Mouse (Mus musculus) adrenal gland, postnatal 25 days (tissue): ENCODE measurements at regions not wholly inside any gene's neighbourhood (a gene's known extent, or its start where the extent isn't known, plus 50 kb on each side); places are given as distances from the start of the nearest gene placed in this dataset.
A peak's percentile ranks its signal among the peaks of the same experiment; 100 is the strongest.

Experiments used
- DNase-seq: peaks from one replicate; pipeline ENCODE4 v3.0.0; 2021; ENCODE audit warnings: mixed read lengths

DNA sequence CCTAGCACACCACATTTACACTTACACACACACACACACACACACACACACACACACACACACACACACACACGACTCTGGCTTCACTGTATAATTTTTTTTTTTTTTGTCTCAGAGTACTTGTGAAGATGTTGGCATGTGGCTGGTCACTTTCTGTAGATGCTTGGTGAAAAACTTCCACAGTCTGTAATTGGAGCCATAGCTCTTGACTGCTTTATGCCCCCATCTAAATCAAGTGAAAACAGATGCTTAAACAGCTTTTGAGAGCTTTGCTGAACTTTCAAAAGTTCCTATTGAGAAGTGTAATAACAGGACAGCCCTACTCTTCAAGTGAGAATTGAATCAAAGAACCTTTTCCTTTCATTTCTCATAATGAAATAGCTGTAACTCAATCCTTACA lies 317.7 kb downstream of the Gm21750 start:
- no peak for DNase-seq

DNA sequence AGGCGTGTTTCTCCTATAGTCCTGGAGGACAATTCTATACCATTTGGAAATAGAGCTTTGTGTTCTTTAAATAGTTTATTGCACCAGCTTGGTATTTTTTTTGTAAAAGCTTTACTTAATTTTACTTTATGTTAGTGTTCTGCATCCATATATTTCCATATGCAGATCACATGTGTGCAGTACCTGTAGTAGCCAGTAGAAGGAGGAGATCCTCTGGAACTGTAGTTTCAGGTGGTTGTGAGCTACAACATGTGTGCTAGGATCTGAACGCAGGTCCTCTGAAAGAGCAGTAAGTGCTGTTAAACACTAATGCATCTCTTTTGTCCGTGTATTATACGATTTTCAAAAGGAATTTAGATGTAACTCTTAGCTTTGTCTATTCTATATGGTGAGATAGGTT lies 335.2 kb downstream of the Gm21750 start:
- no peak for DNase-seq

DNA sequence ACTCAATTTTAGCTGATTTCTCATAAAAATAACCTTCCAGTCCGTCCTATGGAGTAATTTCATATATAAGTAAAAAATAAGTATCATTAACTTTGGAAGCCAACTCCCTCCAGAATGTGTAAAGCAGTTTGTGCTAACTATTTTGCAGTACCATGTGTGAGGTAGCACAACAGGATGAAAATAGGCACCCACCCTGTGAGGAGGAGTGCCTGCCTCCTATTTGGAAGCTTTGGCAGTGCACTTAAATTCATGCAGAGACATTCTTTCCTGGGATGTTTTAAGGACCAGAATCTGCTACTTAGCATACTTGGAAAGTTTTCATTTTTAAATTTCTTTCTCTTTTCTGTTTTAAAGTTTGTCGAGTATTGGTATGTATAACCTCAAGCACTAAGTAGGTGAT lies 336.8 kb downstream of the Gm21750 start:
- no peak for DNase-seq

- DNase-seq = no peak
Measured at GRCm38 (mm10) chr14:73999409-73999909, 338.4 kb downstream of the Gm21750 start.

DNA sequence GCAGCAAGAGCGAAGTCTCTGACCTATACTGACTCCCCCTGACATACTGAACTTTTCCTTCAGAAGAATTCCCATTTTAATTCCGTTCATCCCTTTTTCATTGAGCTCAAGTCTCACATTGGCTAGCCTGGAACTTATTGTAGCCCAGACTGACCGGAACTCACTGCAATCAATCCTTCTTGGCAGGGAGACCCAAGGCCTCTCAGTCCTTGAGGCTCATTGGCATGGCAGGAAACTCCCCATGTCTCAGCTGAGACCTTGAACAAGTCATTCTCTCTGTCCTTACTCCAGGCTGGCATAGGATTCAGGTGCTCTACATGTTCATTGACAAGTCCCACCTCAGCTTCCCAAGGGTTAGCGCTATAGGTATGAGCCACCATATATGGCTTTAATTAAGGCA lies 345.9 kb downstream of the Gm21750 start:
- peak; percentile 1 for DNase-seq

DNA sequence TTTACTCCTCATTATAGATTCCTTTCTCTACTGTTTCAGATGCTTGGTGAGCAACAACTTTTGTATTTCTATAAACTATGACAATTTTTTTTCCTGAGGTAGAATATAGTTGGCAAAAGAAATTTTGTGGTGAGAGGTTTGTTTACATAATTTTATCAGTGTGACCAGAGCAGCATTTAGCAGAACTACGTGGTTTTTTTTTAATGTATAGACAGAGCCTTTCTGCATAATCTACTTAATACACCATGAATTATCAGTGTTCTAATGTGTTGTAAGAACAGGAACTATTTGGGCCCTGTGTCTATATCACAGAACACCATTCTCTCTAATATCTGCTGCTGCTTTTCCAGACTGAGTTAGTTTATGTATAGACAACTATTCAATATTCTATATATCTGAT lies 350.5 kb downstream of the Gm21750 start:
- DNase-seq = no peak

DNA sequence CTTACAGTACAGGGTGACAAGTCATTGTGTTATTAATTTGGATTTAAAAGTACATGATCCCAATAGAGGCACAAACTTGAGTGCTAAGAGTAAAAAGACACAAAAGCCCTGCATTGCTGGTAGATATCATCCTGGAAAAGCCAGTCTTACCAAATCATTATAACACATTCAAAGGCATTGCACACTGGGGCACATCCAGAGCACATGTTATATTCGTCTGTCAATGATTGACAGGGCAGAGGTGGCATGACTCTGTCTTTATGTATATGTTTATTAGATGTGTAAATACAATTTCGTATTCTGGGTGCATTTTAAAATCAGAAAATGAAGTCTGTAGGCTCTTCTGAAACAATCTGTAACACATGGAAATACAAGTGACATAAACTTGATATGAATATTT lies 358.4 kb downstream of the Gm21750 start:
- no peak for DNase-seq

GRCm38 (mm10) chr14:74047009-74047694 lies 386.1 kb downstream of the Gm21750 start:
- no peak for DNase-seq

DNA sequence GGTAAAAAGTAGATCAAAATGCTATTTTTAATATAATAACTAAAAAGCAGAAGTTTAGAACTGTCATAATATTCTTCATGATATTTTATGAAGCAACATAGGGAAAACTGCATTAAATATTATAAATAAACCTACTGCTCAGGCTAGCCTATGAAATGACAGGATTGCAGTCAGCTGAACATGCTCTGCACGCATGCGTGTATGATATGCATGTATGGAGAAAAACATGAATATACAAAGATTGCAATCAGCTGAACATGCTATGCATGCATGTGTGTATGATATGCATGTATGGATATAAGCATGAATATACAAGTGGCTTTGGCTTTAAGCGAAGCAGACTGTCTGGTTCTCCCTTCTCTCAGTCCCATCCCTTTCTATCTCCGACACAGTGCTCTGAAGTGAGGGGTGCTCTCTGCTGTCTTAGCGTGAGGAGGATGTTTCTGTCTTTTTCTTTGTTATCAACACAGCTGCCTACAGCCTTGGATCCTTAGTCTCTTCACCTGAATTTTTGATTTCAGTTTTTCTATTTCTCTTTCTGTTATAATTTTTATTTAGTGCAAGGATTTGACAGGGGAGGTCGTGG lies 386.8 kb downstream of the Gm21750 start:
- DNase-seq = no peak

GRCm38 (mm10) chr14:74048386-74048785 lies 387.4 kb downstream of the Gm21750 start:
- DNase-seq = no peak

GRCm38 (mm10) chr14:74066051-74066450 lies 405.0 kb downstream of the Gm21750 start:
- DNase-seq = no peak

DNA sequence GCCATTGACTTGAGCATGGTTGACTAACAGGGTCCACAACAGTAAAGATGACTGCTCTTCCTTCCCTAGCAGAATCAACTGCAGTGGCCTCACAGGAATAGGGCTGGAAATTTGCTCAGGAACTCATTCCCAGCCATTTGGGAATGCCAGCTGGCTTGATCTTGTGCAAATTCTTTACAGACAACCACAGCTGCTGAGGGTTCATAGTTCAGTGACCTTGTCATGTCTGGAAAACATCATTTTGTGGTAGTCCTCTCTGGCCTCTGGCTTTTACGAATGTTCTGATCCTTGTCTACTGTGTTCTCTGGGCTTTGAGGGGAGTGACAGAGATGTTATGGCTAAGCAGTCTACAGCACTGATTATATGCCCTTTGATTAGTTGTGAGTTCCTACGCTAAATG lies 432.0 kb downstream of the Gm21750 start:
- DNase-seq = no peak

GRCm38 (mm10) chr14:74099696-74100095 lies 438.7 kb downstream of the Gm21750 start:
- DNase-seq = no peak

GRCm38 (mm10) chr14:74112603-74113002 lies 451.6 kb downstream of the Gm21750 start:
- no peak for DNase-seq

- DNase-seq = no peak
Measured at GRCm38 (mm10) chr14:74113116-74113515, 452.1 kb downstream of the Gm21750 start.

DNA sequence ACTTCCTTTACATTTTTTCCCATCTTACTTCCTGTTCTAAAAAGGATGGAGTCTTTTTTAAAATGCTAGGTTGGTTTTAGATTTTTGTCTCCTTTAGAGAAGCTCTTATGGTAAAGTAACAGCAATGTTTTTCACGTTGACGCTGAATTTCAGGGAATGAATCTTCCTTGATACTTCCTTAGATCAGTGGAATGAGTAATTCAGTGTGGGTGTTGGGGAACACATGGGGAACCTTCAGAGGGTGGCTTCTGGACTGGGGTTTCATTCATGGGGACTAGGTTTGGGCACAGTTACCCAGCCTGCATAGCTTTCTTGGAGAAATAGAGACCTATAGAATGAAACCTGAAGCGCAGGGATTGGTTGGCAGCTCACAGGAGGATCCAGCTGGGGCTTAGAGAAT lies 452.5 kb downstream of the Gm21750 start:
- DNase-seq = no peak

DNA sequence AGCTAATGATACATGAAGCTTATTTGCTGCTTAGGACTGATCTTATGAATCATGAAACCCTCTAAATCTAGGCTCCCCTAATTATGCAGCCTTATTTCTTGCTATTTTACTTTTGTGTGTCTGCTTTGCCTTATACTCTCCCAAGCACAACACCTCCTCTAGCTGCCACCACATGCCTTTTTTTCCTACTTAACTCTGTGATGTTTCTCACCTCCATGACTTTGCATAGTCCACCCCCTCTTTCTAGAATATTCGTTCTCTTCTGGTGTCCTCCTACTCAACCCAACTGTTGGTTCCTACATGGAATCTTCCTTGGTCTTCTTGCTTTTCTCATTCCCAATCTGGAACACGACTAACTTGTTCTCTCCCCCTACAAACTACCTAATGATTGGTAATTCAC lies 456.7 kb downstream of the Gm21750 start:
- DNase-seq = no peak

DNA sequence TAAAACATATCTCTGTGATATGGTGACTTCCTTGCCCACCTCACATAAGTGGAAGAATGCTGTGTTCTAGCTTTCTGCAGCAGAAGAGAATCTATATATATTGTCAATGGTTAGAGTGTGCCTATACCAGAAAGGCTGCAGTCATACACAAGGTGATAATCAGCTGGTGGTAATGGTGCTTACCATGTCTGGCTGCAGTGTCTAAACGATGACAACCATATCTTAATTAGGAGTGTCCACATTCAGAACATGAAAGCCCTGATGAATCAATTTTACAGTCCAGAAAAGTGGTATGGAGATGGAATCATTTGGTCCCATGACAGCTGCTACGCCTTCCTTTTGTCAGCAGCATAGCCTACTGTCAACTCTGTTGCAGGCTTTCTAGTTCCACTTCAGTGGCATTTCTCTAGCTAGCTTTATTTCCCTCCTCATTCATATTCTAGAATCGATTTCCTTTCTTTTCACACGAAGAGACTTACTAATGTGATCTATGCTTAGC lies 484.2 kb downstream of the Gm21750 start:
- DNase-seq = no peak

DNA sequence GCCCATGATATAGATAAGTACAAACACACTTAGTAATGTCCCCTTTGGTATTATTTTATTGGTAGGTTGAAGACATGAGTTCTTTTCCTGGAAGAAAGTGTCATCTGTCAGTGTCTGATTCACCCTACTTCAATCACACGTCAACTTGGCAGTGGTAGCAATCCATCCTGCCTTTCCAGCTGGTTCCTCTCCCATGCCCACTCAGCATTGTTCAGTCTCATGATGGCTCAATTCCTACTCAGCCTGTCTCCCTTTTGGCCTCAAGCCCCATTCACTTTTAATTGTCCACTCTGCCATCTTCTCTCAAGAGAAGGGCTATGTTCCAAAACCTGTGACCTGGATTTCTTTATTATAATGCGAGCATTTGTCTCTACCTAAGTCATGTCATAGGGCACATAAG lies 474.4 kb upstream of the Htr2a start:
- no peak for DNase-seq

DNA sequence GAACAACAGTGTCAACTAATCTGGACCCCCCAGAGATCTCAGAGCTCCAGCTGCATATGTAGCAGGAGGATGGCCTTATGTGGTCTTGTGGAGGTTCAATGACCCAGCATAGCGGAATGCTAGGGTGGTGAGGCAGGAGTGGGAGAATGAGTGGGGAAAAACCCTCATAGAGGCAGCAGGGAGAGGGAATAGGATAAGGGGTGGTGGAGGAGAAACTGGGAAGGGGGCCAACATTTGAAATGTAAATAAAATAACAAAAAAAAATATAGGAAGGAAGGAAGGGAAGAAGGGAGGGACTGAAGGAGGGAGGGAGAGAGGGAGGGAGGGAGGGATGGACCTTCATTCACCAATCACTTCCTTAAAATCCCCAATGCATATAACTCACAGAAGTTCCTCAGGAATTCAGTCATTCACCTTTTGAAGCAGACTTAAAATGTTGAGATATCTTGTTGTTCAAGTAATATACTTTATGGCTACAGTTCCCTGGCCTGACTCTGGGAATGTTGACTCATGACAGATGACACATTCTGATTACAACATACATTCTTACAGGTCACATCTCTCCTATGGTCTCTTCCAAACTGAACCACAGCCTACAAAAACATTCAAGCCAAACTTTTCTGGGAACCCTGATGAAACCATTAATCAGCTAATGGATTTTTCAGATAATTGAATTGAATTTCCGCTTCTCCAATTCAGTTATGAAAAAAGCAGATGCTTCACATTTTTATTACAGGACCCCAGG lies 471.3 kb upstream of the Htr2a start:
- no peak for DNase-seq

DNA sequence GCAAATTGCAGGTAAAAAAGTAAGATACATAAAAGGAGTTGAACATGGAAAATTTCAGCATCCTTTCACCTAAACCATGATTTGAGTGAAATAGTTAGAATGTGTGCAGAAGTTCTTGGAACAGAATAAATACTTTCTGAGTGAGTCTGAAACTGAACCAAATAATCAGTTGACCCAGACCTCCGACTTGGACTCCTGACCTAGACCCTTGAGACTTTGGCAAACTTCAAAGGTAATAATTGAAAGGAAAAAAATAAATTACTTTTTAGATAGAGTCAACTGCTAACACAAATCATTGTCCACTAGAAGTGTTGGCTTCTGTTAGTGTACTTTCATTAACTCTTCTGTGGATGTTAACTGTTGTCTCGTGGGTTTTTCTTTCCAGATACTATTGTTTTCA lies 460.6 kb upstream of the Htr2a start:
- no peak for DNase-seq

DNA sequence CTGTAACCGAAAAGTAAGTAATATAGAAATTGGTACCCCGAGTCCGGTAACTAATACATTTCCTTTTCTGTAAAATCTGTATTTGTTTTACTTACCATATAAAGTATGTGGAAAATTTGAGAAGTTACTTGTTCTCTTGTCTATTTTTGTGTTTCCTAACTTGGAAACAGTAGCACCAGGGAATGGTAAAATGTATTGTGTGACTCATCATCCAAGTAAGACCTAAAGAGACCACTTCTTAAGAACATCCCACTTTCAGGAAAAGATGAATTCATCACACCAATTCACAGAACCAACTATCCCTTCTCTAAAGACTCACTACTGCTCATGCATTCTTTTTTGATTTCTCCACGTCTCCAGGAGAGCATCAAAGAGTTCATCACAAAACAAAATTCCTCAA lies 457.6 kb upstream of the Htr2a start:
- DNase-seq = no peak

DNA sequence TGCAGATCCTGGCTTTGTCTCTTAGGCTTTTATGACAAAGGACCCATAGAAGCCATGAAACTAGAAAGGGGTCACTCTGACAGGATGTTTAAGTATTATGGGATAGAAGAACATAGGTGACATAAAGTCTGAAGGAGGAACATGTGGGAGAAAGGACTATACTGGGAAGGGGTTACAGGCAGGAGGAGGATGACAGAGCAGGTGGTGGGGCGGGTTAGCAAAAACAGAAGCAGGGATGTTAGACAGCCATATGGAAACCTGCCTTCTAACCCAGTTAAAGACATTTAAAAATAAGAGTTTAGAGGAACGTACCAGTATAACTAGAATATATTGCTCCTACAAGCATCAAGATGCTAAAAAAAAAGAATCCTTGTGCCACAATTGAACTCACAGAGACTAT lies 438.9 kb upstream of the Htr2a start:
- DNase-seq = no peak
